Mouse (Mus musculus): ENCODE measurements around the gene Nkapd1. TPM values are rescaled to one million over a fixed set of nuclear protein-coding genes. Genes with fewer than 3 reads are reported as not detected.

Gene Nkapd1
- polyA plus RNA-seq, 1 experiment: 1.6 TPM

DNA sequence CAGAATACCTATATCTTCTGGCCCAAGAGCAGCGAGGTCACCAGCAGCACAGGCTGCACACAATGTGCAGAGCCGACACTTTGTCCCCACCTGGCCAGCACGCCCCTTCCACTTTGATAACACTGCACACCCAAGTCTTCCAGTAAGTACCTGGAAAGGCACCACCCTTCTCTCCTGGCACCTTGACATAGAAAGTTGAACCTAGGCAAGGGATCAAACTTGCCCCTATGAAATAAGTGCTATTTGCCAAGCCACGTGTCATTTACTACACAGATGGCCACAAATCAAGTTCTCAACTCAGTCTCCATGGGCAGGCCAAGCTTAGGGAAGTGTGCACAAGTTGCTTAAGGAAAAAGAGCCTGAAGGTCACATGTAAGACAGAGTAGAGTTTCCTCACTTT lies 30.3 kb downstream of the Nkapd1 start:
- H3K36me3 ChIP-seq (ENCODE audit: control insufficient read depth, insufficient read depth, low read length): no peaks in the 10 kb centered on the region
- peaks cover 35% of the 10 kb centered on the region for H3K4me1 ChIP-seq (ENCODE audit: control insufficient read depth, insufficient read depth, insufficient read length, low read length)
- 21% methylated on average over 4 of the region's 4 CpGs for WGBS
- H3K4me3 ChIP-seq (ENCODE audit: low read depth, low read length): no peak overlapping the region
- H3K27me3 ChIP-seq (ENCODE audit: control insufficient read depth, insufficient read depth, low read length): no peaks in the 10 kb centered on the region
- peak overlapping the region; percentile 98 for H3K27ac ChIP-seq (ENCODE audit: insufficient read depth, low read depth, low read length)
- TF ChIP-seq POLR2A (IDR thresholded peaks at IDR 0.05; ENCODE audit: low read depth, low read length) (no peak), CTCF (IDR thresholded peaks at IDR 0.05; ENCODE audit: extremely low read depth, insufficient read length, insufficient replicate concordance, low read depth, low read length) (no peak)

DNA sequence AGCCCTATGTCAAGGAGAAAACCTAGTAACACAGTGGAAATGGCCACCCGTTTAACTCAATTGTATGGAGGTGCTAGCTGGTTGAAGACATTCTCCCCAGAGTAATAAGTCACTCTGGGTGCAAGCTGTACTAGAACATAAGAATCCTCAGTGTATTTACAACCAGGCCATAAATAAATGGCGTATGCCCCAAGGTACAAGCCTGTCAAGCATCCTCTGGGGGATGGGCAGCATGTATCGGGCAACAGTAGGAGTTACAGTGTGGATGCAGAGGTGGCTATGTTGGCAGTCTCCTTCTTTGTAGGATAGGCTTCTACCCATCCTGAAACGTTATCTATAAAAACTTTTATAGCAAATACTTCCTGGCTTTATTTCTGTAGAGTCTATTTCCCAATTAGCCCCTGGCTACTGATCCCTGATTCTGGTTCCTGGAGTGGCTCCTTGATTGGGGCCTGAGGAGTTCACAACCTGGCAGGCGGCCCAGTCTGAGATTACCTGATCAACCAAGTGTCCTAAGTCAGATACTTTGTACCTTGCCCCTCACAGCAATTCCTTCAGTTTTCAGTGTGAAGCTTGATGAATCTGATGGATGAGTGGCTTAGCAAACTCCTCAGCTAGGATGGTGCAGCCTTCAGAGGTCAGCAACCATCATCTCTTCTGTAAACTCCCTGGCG lies 32.0 kb downstream of the Nkapd1 start:
- TF ChIP-seq POLR2A (IDR thresholded peaks at IDR 0.05; ENCODE audit: low read depth, low read length) (no peak), CTCF (IDR thresholded peaks at IDR 0.05; ENCODE audit: extremely low read depth, insufficient read length, insufficient replicate concordance, low read depth, low read length) (no peak)
- Histone ChIP-seq H3K27ac (ENCODE audit: insufficient read depth, low read depth, low read length) (peak overlapping the region; percentile 98), H3K36me3 (ENCODE audit: control insufficient read depth, insufficient read depth, low read length) (peaks cover 2% of the 10 kb centered on the region; the same call in 1 of the 2 replicates), H3K4me1 (ENCODE audit: control insufficient read depth, insufficient read depth, insufficient read length, low read length) (peaks cover 31% of the 10 kb centered on the region), H3K4me3 (ENCODE audit: low read depth, low read length) (no peak overlapping the region), H3K27me3 (ENCODE audit: control insufficient read depth, insufficient read depth, low read length) (no peaks in the 10 kb centered on the region)
- WGBS: 32% methylated on average over 6 of the region's 6 CpGs

DNA sequence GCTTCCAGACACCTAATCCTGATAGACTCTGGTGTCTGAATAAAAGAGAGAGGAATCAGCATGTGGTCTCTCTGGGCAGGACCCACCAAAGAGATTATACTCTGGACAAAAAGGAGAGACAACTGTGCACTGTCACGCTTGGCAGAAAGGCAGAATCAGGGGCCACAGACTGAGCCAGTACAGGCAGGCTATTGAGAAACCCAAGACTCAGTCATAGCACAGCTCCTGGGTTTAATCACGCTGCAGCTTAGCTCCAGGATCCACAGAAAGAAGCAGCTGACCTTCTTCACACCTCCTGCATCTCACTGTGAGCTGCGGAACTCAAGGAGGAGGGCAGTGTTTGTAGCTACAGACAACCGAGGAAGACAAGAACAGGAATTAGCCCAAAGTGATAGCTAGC lies 36.9 kb downstream of the Nkapd1 start:
- no peak overlapping the region for H3K4me3 ChIP-seq (ENCODE audit: low read depth, low read length)
- 84% methylated on average over 4 of the region's 4 CpGs for WGBS

DNA sequence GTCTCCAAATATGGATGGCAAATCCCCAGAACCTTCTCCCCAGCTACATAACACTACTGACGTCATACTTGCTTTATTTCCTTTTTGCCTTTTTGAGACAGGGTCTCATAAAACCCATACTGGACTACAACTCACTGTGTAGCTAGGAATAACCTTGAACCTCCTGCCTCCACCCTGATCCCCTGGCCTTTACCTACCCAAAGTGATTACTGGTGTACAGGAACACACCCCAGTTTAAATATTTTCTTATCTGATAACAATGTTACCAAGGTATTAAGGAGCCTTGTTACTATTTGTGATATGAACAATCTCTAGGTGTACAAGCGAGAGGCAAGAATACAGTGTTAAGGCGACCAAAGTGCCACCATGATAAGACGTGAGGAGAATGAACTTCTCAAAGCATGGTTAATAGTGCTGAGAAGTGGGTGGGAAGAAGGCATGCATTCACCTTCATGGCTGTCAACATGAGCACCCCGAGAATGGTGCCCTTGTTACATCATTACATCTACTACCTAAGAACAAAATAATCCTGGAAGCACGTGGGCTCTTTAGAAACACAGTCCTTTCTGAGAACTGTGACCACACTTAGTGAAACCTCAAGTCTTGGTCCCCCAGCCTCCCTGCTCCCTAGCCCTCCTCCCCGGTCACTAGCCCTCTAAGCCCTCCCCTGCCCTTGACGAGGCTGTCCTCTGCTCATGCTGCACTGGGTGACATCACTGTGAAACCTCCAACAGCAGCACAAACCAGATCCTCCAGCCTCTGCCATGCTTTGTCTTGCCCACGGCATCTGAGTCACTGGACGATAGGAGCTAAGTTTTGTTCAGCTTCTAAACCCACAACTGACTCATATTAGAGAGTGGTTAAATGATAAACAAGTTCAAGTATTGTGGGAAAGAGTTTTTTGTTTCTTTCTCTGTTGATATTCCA lies 47.4 kb downstream of the Nkapd1 start:
- H3K4me3 ChIP-seq (ENCODE audit: low read depth, low read length): no peak overlapping the region
- H3K27me3 ChIP-seq (ENCODE audit: control insufficient read depth, insufficient read depth, low read length): no peaks in the 10 kb centered on the region
- peaks cover 7% of the 10 kb centered on the region for H3K4me1 ChIP-seq (ENCODE audit: control insufficient read depth, insufficient read depth, insufficient read length, low read length)
- peaks cover 5% of the 10 kb centered on the region; the same call in 1 of the 2 replicates for H3K36me3 ChIP-seq (ENCODE audit: control insufficient read depth, insufficient read depth, low read length)
- peak overlapping the region; percentile 60 for H3K27ac ChIP-seq (ENCODE audit: insufficient read depth, low read depth, low read length)
- 46% methylated on average over 10 of the region's 10 CpGs for WGBS
- no peak for TF ChIP-seq CTCF (IDR thresholded peaks at IDR 0.05; ENCODE audit: extremely low read depth, insufficient read length, insufficient replicate concordance, low read depth, low read length)
- no peak for TF ChIP-seq POLR2A (IDR thresholded peaks at IDR 0.05; ENCODE audit: low read depth, low read length)

More for the DNA sequence above, 36.9 kb downstream of the Nkapd1 start:
- TF ChIP-seq POLR2A (IDR thresholded peaks at IDR 0.05; ENCODE audit: low read depth, low read length) (no peak), CTCF (IDR thresholded peaks at IDR 0.05; ENCODE audit: extremely low read depth, insufficient read length, insufficient replicate concordance, low read depth, low read length) (no peak)
- Histone ChIP-seq H3K4me1 (ENCODE audit: control insufficient read depth, insufficient read depth, insufficient read length, low read length) (peaks cover 13% of the 10 kb centered on the region), H3K36me3 (ENCODE audit: control insufficient read depth, insufficient read depth, low read length) (peaks cover 5% of the 10 kb centered on the region), H3K27me3 (ENCODE audit: control insufficient read depth, insufficient read depth, low read length) (no peaks in the 10 kb centered on the region), H3K27ac (ENCODE audit: insufficient read depth, low read depth, low read length) (no peak overlapping the region)

DNA sequence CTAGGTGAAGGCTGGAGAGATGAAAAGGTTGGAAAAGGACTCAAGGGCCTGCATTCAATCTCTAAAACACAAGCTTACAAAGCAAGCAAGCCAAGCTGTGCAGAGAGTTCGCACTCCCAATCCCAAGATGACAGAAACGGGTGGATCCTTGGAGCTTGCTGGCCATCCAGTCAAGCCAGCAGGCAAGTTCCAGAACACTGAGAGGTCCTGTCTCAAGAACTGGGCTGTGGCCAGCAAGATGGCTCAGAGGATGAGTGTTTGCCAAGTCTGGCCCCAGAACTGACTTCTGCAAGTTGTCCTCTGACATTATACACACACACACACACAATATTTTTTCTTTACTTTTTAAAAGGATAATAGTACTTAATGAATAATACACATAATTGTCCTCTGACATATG lies 49.4 kb downstream of the Nkapd1 start:
- no peak for TF ChIP-seq POLR2A (IDR thresholded peaks at IDR 0.05; ENCODE audit: low read depth, low read length)
- no peak for TF ChIP-seq CTCF (IDR thresholded peaks at IDR 0.05; ENCODE audit: extremely low read depth, insufficient read length, insufficient replicate concordance, low read depth, low read length)
- no peak overlapping the region for H3K27ac ChIP-seq (ENCODE audit: insufficient read depth, low read depth, low read length)
- no peaks in the 10 kb centered on the region for H3K27me3 ChIP-seq (ENCODE audit: control insufficient read depth, insufficient read depth, low read length)
- peaks cover 5% of the 10 kb centered on the region for H3K4me1 ChIP-seq (ENCODE audit: control insufficient read depth, insufficient read depth, insufficient read length, low read length)
- peaks cover 3% of the 10 kb centered on the region; the same call in 1 of the 2 replicates for H3K36me3 ChIP-seq (ENCODE audit: control insufficient read depth, insufficient read depth, low read length)
- 89% methylated on average over 2 of the region's 2 CpGs for WGBS
- H3K4me3 ChIP-seq (ENCODE audit: low read depth, low read length): no peak overlapping the region

DNA sequence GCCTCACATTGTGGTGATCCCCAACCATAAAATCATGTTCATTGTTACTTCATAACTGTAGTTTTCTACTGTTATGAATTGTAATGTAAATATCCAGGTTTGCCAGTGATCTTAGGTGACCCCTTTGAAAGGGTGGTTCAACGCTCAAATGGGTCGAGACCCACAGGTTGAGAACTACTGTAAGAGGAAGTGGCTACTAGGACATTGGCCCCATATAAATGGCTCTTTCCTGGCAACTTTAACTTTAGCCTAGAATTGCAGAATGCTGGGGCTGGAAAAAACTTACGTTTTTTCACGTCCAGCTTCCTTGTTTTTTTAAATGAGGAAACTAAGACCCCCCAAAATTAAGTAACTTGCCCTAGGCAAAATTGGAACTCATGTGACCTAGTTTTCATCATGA lies 49.9 kb downstream of the Nkapd1 start:
- no peaks in the 10 kb centered on the region for H3K27me3 ChIP-seq (ENCODE audit: control insufficient read depth, insufficient read depth, low read length)
- H3K4me3 ChIP-seq (ENCODE audit: low read depth, low read length): no peak overlapping the region
- WGBS: 86% methylated on average over 4 of the region's 4 CpGs
- no peak overlapping the region for H3K27ac ChIP-seq (ENCODE audit: insufficient read depth, low read depth, low read length)
- TF ChIP-seq POLR2A (IDR thresholded peaks at IDR 0.05; ENCODE audit: low read depth, low read length) (no peak), CTCF (IDR thresholded peaks at IDR 0.05; ENCODE audit: extremely low read depth, insufficient read length, insufficient replicate concordance, low read depth, low read length) (no peak)
- peaks cover 5% of the 10 kb centered on the region for H3K4me1 ChIP-seq (ENCODE audit: control insufficient read depth, insufficient read depth, insufficient read length, low read length)
- H3K36me3 ChIP-seq (ENCODE audit: control insufficient read depth, insufficient read depth, low read length): peaks cover 3% of the 10 kb centered on the region; the same call in 1 of the 2 replicates

DNA sequence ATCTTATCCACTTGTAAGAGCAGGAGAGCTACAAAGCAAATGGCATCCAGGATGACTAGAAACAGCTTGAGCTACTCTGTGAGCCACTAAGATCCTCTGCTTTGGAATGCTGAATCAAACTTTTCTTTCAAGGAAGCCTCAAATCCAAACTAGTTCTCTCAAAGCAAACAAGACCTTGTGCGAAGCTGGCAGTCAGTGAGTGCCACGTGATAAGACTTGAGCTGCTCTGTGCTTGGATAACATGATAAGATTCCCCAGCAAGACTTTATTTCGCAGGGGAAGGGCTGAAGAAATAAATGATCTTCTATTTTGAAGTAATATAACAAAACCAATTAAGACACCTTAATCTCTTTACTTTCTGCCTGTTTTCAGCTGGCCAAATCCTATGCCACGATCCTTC lies 51.3 kb downstream of the Nkapd1 start:
- H3K36me3 ChIP-seq (ENCODE audit: control insufficient read depth, insufficient read depth, low read length): peaks cover 3% of the 10 kb centered on the region; the same call in 1 of the 2 replicates
- H3K27me3 ChIP-seq (ENCODE audit: control insufficient read depth, insufficient read depth, low read length): no peaks in the 10 kb centered on the region
- H3K4me3 ChIP-seq (ENCODE audit: low read depth, low read length): no peak overlapping the region
- TF ChIP-seq POLR2A (IDR thresholded peaks at IDR 0.05; ENCODE audit: low read depth, low read length) (no peak), CTCF (IDR thresholded peaks at IDR 0.05; ENCODE audit: extremely low read depth, insufficient read length, insufficient replicate concordance, low read depth, low read length) (no peak)
- H3K4me1 ChIP-seq (ENCODE audit: control insufficient read depth, insufficient read depth, insufficient read length, low read length): peaks cover 11% of the 10 kb centered on the region
- 26% methylated on average over 4 of the region's 4 CpGs for WGBS
- peak overlapping the region; percentile 38; the same call in 1 of the 2 replicates for H3K27ac ChIP-seq (ENCODE audit: insufficient read depth, low read depth, low read length)

Data from small intestine, adult 2 months (tissue).